Mouse (Mus musculus) left cerebral cortex, adult 9 months (tissue): ENCODE results near the gene Mt3.
"Not testable (repeated sequence)": the region's sequence is repeated elsewhere in the genome, so short reads cannot be mapped to it uniquely, and the experiment has no call there.

Experiments
- DNase-seq, 2 experiments: peaks; one replicate each; pipeline ENCODE4 v3.0.0; 2022; ENCODE audit warnings: low spot score in 2 of 2

Mt3 gene

GRCm38 (mm10) chr8:94150925-94151324 lies 1.5 kb upstream of the Mt3 start:
- no peak for DNase-seq

GRCm38 (mm10) chr8:94153451-94153850 lies 1.0 kb downstream of the Mt3 start:
- peak in 1 of 2 experiments; percentile 59 for DNase-seq

GRCm38 (mm10) chr8:94154537-94154936 lies 2.1 kb downstream of the Mt3 start:
- DNase-seq = peak in 1 of 2 experiments; percentile 32

- DNase-seq = no peak
Observed at GRCm38 (mm10) chr8:94156092-94156491, 3.7 kb downstream of the Mt3 start.

GRCm38 (mm10) chr8:94165772-94166171 lies 13.4 kb downstream of the Mt3 start:
- DNase-seq = not testable (repeated sequence)

- peak in 1 of 2 experiments; percentile 96 for DNase-seq
Observed at GRCm38 (mm10) chr8:94167244-94167643, 14.8 kb downstream of the Mt3 start.

GRCm38 (mm10) chr8:94169547-94169946 lies 17.1 kb downstream of the Mt3 start:
- no peak for DNase-seq

- no peak for DNase-seq
Observed at GRCm38 (mm10) chr8:94171321-94171755, 18.9 kb downstream of the Mt3 start.

GRCm38 (mm10) chr8:94172075-94172808 lies 19.8 kb downstream of the Mt3 start, which contains the start of gene Mt2:
TSS of gene Mt2 (plus strand) at chr8:94172664.
- peak in 1 of 2 experiments; percentile 66 for DNase-seq

GRCm38 (mm10) chr8:94172809-94173732 lies 20.7 kb downstream of the Mt3 start:
- DNase-seq = no peak

- DNase-seq = no peak
Observed at GRCm38 (mm10) chr8:94173848-94174403, 21.5 kb downstream of the Mt3 start.

GRCm38 (mm10) chr8:94174619-94175213 lies 22.3 kb downstream of the Mt3 start:
- no peak for DNase-seq

- no peak for DNase-seq
Observed at GRCm38 (mm10) chr8:94177716-94178390, 25.4 kb downstream of the Mt3 start.

- DNase-seq = peak; percentile 87 to 93
Observed at GRCm38 (mm10) chr8:94178857-94179712, 26.7 kb downstream of the Mt3 start, which contains the start of gene Mt1. TSS of gene Mt1 (plus strand) at chr8:94179082.

- DNase-seq = no peak
Observed at GRCm38 (mm10) chr8:94179713-94180560, 27.5 kb downstream of the Mt3 start.

GRCm38 (mm10) chr8:94180561-94180908 lies 28.1 kb downstream of the Mt3 start:
- DNase-seq = no peak

GRCm38 (mm10) chr8:94182055-94182929 lies 29.9 kb downstream of the Mt3 start:
- no peak for DNase-seq

GRCm38 (mm10) chr8:94183117-94183516 lies 30.7 kb downstream of the Mt3 start:
- DNase-seq = peak in 1 of 2 experiments; percentile 68
